Mouse (Mus musculus) cerebellum, adult 9-10 months (tissue): ENCODE data around the gene Amfr.

ENCODE experiments used
- DNase-seq: peaks from one replicate; pipeline ENCODE4 v3.0.0; 2022

Amfr gene

GRCm38 (mm10) chr8:93980141-93980540 is 32.5 kb downstream of the Amfr start:
- DNase-seq = no peak

- DNase-seq = no peak
Measured at GRCm38 (mm10) chr8:93976446-93977211, 36.0 kb downstream of the Amfr start.

GRCm38 (mm10) chr8:93975358-93975757 is 37.3 kb downstream of the Amfr start:
- no peak for DNase-seq

GRCm38 (mm10) chr8:93974602-93975186 is 37.9 kb downstream of the Amfr start:
- peak; percentile 10 for DNase-seq

- DNase-seq = peak; percentile 41
Measured at GRCm38 (mm10) chr8:93973831-93974375, 38.7 kb downstream of the Amfr start.

- DNase-seq = peak; percentile 28
Measured at GRCm38 (mm10) chr8:93972971-93973734, 39.5 kb downstream of the Amfr start.

GRCm38 (mm10) chr8:93972211-93972610 is 40.4 kb downstream of the Amfr start:
- DNase-seq = no peak

- DNase-seq = peak; percentile 12
Measured at GRCm38 (mm10) chr8:93971451-93971850, 41.2 kb downstream of the Amfr start.

GRCm38 (mm10) chr8:93969626-93970340 is 42.9 kb downstream of the Amfr start:
- DNase-seq = peak; percentile 14

- no peak for DNase-seq
Measured at GRCm38 (mm10) chr8:93968293-93968692, 44.3 kb downstream of the Amfr start.

- DNase-seq = no peak
Measured at GRCm38 (mm10) chr8:93960909-93961308, 51.7 kb downstream of the Amfr start.

GRCm38 (mm10) chr8:93958402-93958801 is 54.2 kb downstream of the Amfr start:
- no peak for DNase-seq

- DNase-seq = no peak
Measured at GRCm38 (mm10) chr8:93952511-93952910, 60.1 kb downstream of the Amfr start.

- DNase-seq = peak; percentile 64
Measured at GRCm38 (mm10) chr8:93950133-93950532, 62.5 kb downstream of the Amfr start.

GRCm38 (mm10) chr8:93946397-93946796 is 66.2 kb downstream of the Amfr start:
- DNase-seq = no peak

GRCm38 (mm10) chr8:93945781-93946180 is 66.9 kb downstream of the Amfr start:
- no peak for DNase-seq

GRCm38 (mm10) chr8:93941636-93942054 is 71.0 kb downstream of the Amfr start:
- peak; percentile 80 for DNase-seq

- DNase-seq = no peak
Measured at GRCm38 (mm10) chr8:93940542-93941423, 71.9 kb downstream of the Amfr start.

GRCm38 (mm10) chr8:93938193-93938592 is 74.4 kb downstream of the Amfr start:
- no peak for DNase-seq

GRCm38 (mm10) chr8:93933288-93933687 is 79.4 kb downstream of the Amfr start:
- DNase-seq = no peak

GRCm38 (mm10) chr8:93932873-93933272 is 79.8 kb downstream of the Amfr start:
- DNase-seq = peak; percentile 91

GRCm38 (mm10) chr8:93931336-93931735 is 81.3 kb downstream of the Amfr start:
- no peak for DNase-seq
